33 mouse cellular contexts compared by ENCODE assay signal in the genomic region with DNA sequence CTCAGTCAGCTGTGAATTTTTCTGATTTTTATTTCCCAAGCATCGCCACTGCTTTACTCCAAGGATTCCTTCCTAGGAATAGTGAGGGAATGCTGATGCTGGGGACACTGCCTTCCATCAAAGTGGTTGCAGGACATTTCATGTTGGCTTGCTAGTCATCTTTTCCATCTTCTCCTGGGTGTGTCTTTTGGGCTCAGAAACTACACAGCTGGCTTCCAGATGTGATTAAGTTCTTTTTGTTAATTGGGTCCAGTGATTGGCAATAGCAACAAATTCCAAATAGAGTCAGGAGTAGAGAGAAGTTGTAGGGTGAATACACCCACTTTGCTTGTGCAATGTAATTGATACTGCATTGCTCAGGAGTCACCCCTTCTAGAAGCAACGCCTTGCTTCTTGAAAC.
"Had no signal": no experiment of that assay in that cellular context is flagged by ENCODE, and none has a peak within 500 bp of the region (broad histone marks: within the 10 kb centered on the region; RNA-seq: fewer than 3 reads in every experiment).

No protein-coding gene starts in this region.

- H3K27me3 ChIP-seq: heart, embryonic 13.5 days; heart, embryonic 15.5 days; hindbrain, embryonic 12.5 days; hindbrain, embryonic 13.5 days; hindbrain, embryonic 15.5 days; intestine, embryonic 15.5 days; kidney, embryonic 15.5 days had no signal

- H3K36me3 ChIP-seq: heart, embryonic 13.5 days; heart, embryonic 15.5 days; hindbrain, embryonic 10.5 days; hindbrain, embryonic 12.5 days; hindbrain, embryonic 13.5 days; hindbrain, embryonic 15.5 days; intestine, embryonic 15.5 days; kidney, embryonic 15.5 days had no signal

- H3K9me3 ChIP-seq: heart, embryonic 13.5 days; heart, embryonic 15.5 days; hindbrain, embryonic 10.5 days; hindbrain, embryonic 12.5 days; hindbrain, embryonic 13.5 days; hindbrain, embryonic 15.5 days; intestine, embryonic 15.5 days; kidney, embryonic 15.5 days had no signal

- ATAC-seq: hindbrain, embryonic 16.5 days; hindbrain, postnatal 0 days; inflammation-experienced regulatory T-cells, adult 6 months; intestine, embryonic 15.5 days; intestine, embryonic 16.5 days; intestine, postnatal 0 days had no signal

- DNase-seq: heart, postnatal 10 days; heart, postnatal 14 days; heart, postnatal 36 days; heart, postnatal 4 days; kidney, adult 11 months; kidney, adult 18-20 months; kidney, adult 2 months; kidney, adult 8-10 months; kidney, adult 9 months; kidney, postnatal 10 days; kidney, postnatal 14 days; kidney, postnatal 25 days; kidney, postnatal 36 days; kidney, postnatal 4 days; layer of hippocampus, adult 9-11 months; layer of hippocampus, postnatal 36 days had no signal

- H3K27ac ChIP-seq: heart, embryonic 13.5 days; heart, embryonic 15.5 days; hindbrain, embryonic 10.5 days; hindbrain, embryonic 12.5 days; hindbrain, embryonic 13.5 days; hindbrain, embryonic 14.5 days; hindbrain, embryonic 15.5 days; hindbrain, postnatal 0 days; intestine, embryonic 15.5 days; kidney, embryonic 15.5 days; kidney, postnatal 0 days; layer of hippocampus, adult 2 months; left cerebral cortex, adult 2 months had no signal

- H3K9ac ChIP-seq: heart, embryonic 13.5 days; heart, embryonic 15.5 days; hindbrain, embryonic 12.5 days; hindbrain, embryonic 13.5 days; hindbrain, embryonic 14.5 days; hindbrain, embryonic 15.5 days; intestine, embryonic 15.5 days; kidney, embryonic 15.5 days had no signal

- H3K4me3 ChIP-seq: heart, embryonic 13.5 days; heart, embryonic 15.5 days; hindbrain, embryonic 10.5 days; hindbrain, embryonic 12.5 days; hindbrain, embryonic 13.5 days; hindbrain, embryonic 15.5 days; intestine, embryonic 15.5 days; kidney, embryonic 15.5 days; layer of hippocampus, adult 2 months; left cerebral cortex, adult 2 months had no signal

- H3K4me1 ChIP-seq: heart, embryonic 13.5 days; heart, embryonic 15.5 days; hindbrain, embryonic 10.5 days; hindbrain, embryonic 12.5 days; hindbrain, embryonic 13.5 days; hindbrain, embryonic 15.5 days; intestine, embryonic 15.5 days; kidney, embryonic 15.5 days had no signal

- H3K4me2 ChIP-seq: heart, embryonic 13.5 days; heart, embryonic 15.5 days; hindbrain, embryonic 12.5 days; hindbrain, embryonic 13.5 days; hindbrain, embryonic 14.5 days; hindbrain, embryonic 15.5 days; intestine, embryonic 15.5 days; kidney, embryonic 15.5 days had no signal
